Mouse (Mus musculus): Measurements from ENCODE around the gene Adamtsl5. TPM values are rescaled to one million over a fixed set of nuclear protein-coding genes. Genes with fewer than 3 reads are reported as not detected.

The Adamtsl5 gene
- polyA plus RNA-seq, 1 experiment from 2014 or later: 12.7 TPM

DNA sequence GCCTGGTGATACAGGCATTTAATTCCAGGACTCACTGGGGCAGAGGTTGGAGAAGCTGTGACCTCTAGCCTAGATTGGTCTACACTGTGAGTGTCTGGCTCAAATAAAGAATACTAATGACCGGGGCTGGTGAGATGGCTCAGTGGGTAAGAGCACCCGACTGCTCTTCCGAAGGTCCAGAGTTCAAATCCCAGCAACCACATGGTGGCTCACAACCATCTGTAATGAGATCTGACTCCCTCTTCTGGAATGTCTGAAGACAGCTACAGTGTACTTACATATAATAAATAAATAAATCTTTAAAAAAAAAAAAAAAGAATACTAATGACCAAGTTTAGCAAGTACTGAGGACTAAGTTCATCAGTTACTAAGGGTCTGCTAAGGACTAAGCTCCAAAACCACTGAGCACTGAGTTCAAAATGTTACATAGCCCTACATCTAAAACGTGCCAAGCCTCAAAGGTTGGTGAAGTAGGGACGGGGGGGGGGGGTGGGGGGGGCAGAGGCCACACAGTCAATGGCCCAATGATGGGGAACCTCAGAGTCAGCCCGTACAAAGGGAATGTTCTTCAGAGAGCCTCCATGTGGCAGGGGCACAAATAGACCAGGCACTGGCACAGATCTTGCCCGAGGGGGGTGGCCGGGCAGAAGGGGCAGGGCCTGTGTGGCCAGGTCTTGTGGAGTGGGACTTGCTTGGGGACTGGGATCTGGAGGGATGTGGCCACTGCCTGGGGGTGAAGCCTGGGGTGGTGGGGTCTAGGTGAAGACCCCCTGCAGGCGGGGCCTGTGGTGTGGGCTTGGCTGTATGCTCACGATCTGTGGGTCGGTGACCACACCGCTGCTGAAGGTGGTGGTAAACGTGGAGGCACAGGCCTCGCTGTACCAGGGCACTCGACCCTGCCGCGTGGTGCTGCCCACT is 23.8 kb downstream of the Adamtsl5 start:
- Histone ChIP-seq H3K9ac (no peak overlapping the region; the same call in 1 of the 2 replicates), H3K4me3 (no peak overlapping the region), H3K36me3 (no peaks in the 10 kb centered on the region), H3K27me3 (peaks cover 19% of the 10 kb centered on the region; the same call in 1 of the 2 replicates), H3K9me3 (replicated peaks) (no peaks in the 10 kb centered on the region), H3K4me2 (peak overlapping the region; percentile 98), H3K27ac (no peak overlapping the region), H3K4me1 (replicated peaks) (peaks cover 28% of the 10 kb centered on the region)
- no peak for ATAC-seq (replicated peaks; ENCODE audit: insufficient number of reproducible peaks, insufficient read depth, low FRiP score, low read depth)
- WGBS: 77% methylated on average over 17 of the region's 17 CpGs

DNA sequence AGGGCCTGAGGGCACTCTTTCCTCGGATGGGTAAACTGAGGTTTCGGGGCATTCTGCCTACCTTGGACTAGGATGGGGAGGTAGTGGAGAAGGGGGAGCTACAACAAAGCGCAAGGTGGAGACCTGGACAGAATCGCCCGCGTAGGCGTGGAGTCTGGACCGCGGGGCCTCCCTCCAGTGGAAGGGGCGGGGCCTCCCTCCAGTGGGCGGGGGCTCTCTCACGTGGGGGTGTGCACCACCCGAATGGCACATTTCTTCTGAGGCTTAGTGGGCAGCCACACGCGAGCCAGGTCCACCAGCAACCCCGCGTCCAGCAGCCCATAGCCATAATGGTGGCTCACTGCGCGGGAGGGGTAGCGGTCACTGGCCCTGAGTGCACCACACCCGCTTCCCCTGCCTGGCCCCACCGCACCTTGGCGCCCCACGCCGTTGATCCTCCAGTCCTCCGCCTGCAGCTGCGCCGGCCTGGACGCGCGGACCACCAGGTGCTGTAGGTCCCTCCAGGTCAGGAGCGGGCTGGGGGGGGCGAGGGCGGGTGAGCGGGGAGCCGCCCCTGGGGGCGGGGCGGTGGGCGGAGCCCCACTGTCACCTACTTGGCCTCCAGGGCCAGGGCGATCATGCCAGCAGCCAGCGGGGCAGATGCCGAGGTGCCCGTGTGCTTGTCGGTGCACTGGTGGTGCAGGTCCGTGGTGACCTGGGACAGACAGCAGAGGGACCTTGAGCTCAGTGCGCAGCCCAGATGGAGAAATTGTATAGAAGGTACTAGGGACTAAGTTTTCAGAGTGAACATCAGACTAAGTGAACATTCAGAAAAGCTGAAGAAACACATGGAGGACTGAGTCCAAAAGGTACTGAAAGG is 24.7 kb downstream of the Adamtsl5 start:
- ATAC-seq (replicated peaks; ENCODE audit: insufficient number of reproducible peaks, insufficient read depth, low FRiP score, low read depth): peak; percentile 48

DNA sequence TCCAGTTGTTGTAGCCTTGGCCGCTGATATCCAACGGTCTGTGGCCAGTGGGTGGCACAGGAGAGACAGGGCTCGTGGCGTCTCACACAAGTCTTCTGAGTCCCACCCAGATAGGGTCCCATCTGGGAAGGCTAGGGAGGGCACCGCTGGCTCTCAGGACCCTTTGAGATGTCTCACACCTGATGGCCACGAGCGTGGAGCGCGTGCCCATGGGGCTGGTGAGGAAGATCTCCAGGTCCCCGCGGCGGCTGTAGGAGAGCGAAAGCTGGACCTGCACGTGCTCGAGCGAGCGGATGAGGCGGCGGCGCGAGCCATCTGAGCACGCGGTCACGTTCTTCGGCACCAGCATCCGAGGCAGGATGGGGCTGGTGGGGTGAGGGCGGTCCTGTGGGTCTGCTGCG is 25.4 kb downstream of the Adamtsl5 start:
- ATAC-seq (replicated peaks; ENCODE audit: insufficient number of reproducible peaks, insufficient read depth, low FRiP score, low read depth): peak; percentile 3; the same call in 1 of the 2 replicates
- no peak overlapping the region for H3K27ac ChIP-seq
- H3K36me3 ChIP-seq: peaks cover 9% of the 10 kb centered on the region; the same call in 1 of the 2 replicates

More for the DNA sequence above, 24.7 kb downstream of the Adamtsl5 start:
- Histone ChIP-seq H3K9ac (peak overlapping the region; percentile 62), H3K4me2 (peak overlapping the region; percentile 98), H3K36me3 (peaks cover 3% of the 10 kb centered on the region; the same call in 1 of the 2 replicates), H3K4me3 (peak overlapping the region; percentile 64), H3K27ac (no peak overlapping the region), H3K4me1 (replicated peaks) (peaks cover 26% of the 10 kb centered on the region), H3K9me3 (replicated peaks) (no peaks in the 10 kb centered on the region), H3K27me3 (peaks cover 19% of the 10 kb centered on the region; the same call in 1 of the 2 replicates)
- WGBS: 1% methylated on average over 46 of the region's 46 CpGs

DNA sequence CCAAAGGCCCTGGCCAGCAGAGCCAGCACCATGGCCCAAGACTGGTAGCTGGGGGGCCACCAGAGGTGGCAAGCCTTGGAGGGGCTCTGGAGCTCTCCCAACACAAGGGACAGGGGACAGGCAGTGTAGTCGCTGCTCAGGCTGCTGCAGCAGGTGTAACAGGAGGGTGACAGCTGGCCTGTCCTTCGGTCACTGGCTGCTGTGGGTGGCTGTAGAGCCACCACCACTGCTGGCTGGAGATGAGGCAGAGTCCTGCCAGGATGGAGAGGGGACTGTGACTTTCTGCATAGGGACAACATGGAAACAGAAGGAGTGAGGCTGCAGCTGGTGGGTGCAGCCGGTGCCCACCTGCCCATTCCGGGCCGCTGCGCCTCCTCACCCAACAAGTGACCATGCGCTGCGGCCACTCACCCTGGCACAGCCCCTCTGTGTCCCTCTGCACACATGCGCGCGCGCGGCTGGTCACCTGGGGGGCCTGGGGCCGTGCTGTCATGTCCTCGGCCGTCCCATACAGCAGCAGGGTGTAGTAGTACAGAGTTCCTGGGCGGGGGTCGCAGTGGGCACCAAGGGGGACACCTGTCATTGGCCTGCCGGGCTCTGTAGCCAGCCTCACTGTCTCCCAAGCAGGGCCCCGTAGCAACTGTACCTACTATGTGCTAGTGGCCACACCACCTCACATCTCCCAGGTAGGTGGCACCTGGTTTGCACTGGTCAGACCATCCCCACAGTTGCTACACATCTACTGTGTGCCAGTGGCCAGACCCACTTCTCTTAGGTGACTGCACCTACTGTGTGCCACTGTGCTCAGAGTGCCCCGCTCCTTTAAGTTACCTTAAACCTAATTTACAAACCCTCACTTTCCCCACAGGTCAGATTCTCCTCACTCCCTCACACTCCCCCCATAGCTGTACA is 26.3 kb downstream of the Adamtsl5 start:
- peaks cover 35% of the 10 kb centered on the region for H3K4me1 ChIP-seq (replicated peaks)
- H3K27ac ChIP-seq: no peak overlapping the region
- H3K9ac ChIP-seq: no peak overlapping the region
- WGBS: 86% methylated on average over 21 of the region's 21 CpGs
- no peak overlapping the region for H3K4me2 ChIP-seq
- peaks cover 29% of the 10 kb centered on the region for H3K27me3 ChIP-seq
- ATAC-seq (replicated peaks; ENCODE audit: insufficient number of reproducible peaks, insufficient read depth, low FRiP score, low read depth): no peak
- H3K9me3 ChIP-seq (replicated peaks): no peaks in the 10 kb centered on the region
- peaks cover 12% of the 10 kb centered on the region; the same call in 1 of the 2 replicates for H3K36me3 ChIP-seq
- H3K4me3 ChIP-seq: no peak overlapping the region

More for the DNA sequence above, 25.4 kb downstream of the Adamtsl5 start:
- H3K4me3 ChIP-seq: peak overlapping the region; percentile 64
- peaks cover 26% of the 10 kb centered on the region for H3K4me1 ChIP-seq (replicated peaks)
- H3K27me3 ChIP-seq: peaks cover 20% of the 10 kb centered on the region
- H3K9me3 ChIP-seq (replicated peaks): no peaks in the 10 kb centered on the region
- H3K9ac ChIP-seq: peak overlapping the region; percentile 62
- peak overlapping the region; percentile 98 for H3K4me2 ChIP-seq
- 3% methylated on average over 28 of the region's 28 CpGs for WGBS

DNA sequence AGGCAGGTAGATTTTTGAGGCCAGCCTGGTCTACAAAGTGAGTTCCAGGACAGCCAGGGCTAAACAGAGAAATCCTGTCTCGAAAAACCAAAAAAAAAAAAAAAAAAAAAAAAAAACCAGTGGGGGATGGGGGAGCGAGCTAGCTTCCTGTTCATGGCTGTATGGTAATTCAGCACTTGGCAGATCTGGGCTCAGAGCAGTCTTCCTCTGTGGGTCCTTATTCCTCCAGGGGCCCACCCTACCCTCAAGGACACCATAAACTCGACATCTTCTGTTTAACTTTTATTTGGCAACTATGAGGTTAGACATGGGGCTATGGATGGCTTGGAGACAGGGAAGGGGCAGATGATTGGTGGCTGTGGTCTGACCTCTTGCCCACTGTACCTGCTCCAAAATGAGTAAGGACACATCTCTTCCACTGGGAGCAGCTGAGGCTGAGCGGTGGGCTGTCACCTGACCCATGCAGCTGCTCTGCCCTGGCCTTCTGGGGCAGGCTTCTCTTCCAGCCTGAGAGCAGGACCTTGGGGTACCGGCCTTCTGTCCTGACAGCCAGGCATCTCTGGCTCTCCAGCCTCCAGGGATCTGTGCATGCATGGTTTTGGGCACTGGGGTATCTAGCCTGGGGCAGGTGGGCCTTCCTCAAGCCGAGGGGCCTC is 27.1 kb downstream of the Adamtsl5 start:
- 69% methylated on average over 6 of the region's 6 CpGs for WGBS
- Histone ChIP-seq H3K27me3 (peaks cover 32% of the 10 kb centered on the region), H3K4me1 (replicated peaks) (peaks cover 43% of the 10 kb centered on the region), H3K9me3 (replicated peaks) (no peaks in the 10 kb centered on the region), H3K4me3 (no peak overlapping the region), H3K9ac (no peak overlapping the region), H3K36me3 (peaks cover 12% of the 10 kb centered on the region; the same call in 1 of the 2 replicates), H3K27ac (no peak overlapping the region), H3K4me2 (0 out of 2 replicates have a peak overlapping the region, but pooled peaks have one; percentile 87)
- ATAC-seq (replicated peaks; ENCODE audit: insufficient number of reproducible peaks, insufficient read depth, low FRiP score, low read depth): no peak

DNA sequence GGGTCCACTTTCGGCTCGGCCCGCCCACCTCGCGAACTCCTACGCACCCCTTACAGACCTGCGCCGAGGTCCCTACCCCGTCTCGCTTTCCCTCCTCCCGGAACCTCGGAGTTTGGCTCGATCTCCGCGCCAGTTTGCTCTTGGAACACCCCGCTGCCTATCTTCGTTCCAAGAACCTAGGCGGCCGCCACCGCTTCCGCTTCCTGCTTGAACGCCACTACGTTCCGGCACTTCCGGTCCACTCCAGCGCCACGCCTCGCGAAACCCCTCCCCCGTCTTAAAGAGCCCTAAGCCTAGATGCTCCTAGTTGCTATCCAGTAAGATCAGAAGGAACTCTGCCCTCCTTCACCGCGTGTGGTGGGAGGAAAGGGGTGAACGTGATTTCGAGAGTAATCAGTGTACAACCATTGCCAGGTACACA is 27.9 kb downstream of the Adamtsl5 start, which contains the start of gene 2310011J03Rik:
Gene 2310011J03Rik, minus strand, starts transcription at position 198 of the 421 bp plus-strand sequence.
- peak within 1 kb of the TSS; percentile 83 for H3K9ac ChIP-seq
- no peaks in the 10 kb centered on the region for H3K9me3 ChIP-seq (replicated peaks)
- peak within 1 kb of the TSS; percentile 87 for H3K4me2 ChIP-seq
- peak within 1 kb of the TSS; percentile 74 for H3K27ac ChIP-seq
- peaks cover 12% of the 10 kb centered on the region; the same call in 1 of the 2 replicates for H3K36me3 ChIP-seq
- WGBS: under 1% methylated on average over 34 of the region's 34 CpGs
- peak within 1 kb of the TSS; percentile 96 for H3K4me3 ChIP-seq
- peaks cover 33% of the 10 kb centered on the region for H3K27me3 ChIP-seq
- peaks cover 51% of the 10 kb centered on the region for H3K4me1 ChIP-seq (replicated peaks)
- peak; percentile 45; the same call in 1 of the 2 replicates for ATAC-seq (replicated peaks; ENCODE audit: insufficient number of reproducible peaks, insufficient read depth, low FRiP score, low read depth)

DNA sequence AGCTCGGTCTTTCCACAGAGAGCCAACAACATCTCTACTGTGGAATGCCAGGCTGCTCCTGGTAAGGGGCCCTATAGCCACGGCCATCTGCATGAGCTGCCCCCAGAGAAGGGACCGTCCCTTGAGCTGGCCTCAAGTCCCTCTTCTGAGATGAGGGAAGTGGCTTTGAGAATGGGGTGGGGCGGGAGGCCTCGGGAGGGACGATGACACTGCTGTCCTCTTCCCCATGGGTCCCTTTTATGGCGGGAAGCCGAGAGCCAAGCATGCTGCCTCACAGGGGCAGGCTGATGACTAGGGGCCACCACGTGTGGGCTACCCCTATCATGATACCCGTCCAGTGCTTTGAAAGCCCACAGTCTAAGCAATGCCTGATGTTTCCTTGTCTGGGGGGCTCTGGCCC is 31.2 kb downstream of the Adamtsl5 start:
- Histone ChIP-seq H3K27me3 (peaks cover 57% of the 10 kb centered on the region), H3K9me3 (replicated peaks) (no peaks in the 10 kb centered on the region), H3K9ac (no peak overlapping the region), H3K4me3 (no peak overlapping the region), H3K4me2 (peak overlapping the region; percentile 33; the same call in 1 of the 2 replicates), H3K36me3 (peaks cover 12% of the 10 kb centered on the region; the same call in 1 of the 2 replicates), H3K4me1 (replicated peaks) (peaks cover 60% of the 10 kb centered on the region), H3K27ac (no peak overlapping the region)
- 54% methylated on average over 10 of the region's 10 CpGs for WGBS
- ATAC-seq (replicated peaks; ENCODE audit: insufficient number of reproducible peaks, insufficient read depth, low FRiP score, low read depth): no peak

DNA sequence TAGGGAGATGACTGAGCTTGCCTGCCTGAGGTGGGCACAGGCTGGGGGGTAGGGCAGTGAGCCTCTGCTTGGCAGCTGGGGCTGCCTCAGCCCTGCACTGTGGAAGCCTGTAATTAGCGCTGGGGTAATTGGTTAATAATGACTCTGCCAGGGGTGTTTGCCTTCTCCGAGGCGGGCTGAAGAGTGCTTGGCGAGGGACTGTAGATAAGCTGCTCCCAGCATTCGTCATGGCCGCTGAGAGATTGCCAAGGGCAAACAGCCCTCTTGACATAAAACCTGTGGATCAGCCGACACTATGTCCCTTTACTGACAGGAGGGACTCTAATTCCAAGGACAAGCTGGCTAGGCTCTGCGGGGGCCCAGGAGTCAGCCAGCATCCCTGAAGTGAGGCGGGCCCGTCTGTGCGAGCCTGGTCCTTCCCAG is 31.8 kb downstream of the Adamtsl5 start:
- 18% methylated on average over 11 of the region's 11 CpGs for WGBS

DNA sequence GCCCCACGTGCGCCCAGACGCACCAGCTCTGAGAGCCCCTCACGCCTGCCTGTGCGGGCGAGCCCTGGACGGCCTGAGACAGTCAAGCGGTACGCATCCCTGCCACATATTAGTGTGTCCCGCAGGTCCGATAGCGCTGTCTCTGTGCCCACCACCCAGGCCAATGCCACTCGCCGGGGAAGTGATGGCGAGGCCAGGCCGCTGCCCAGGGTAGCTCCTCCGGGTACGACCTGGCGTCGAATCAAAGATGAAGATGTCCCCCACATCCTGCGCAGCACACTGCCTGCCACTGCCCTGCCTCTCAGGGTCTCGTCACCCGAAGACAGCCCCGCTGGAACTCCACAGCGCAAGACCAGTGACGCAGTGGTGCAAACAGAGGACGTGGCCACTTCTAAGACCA is 32.9 kb downstream of the Adamtsl5 start:
- no peak overlapping the region for H3K4me3 ChIP-seq
- H3K36me3 ChIP-seq: peaks cover 12% of the 10 kb centered on the region; the same call in 1 of the 2 replicates
- no peak overlapping the region for H3K27ac ChIP-seq
- H3K27me3 ChIP-seq: peaks cover 74% of the 10 kb centered on the region
- WGBS: 45% methylated on average over 27 of the region's 27 CpGs
- peaks cover 57% of the 10 kb centered on the region for H3K4me1 ChIP-seq (replicated peaks)
- no peaks in the 10 kb centered on the region for H3K9me3 ChIP-seq (replicated peaks)
- H3K4me2 ChIP-seq: no peak overlapping the region
- no peak overlapping the region for H3K9ac ChIP-seq
- ATAC-seq (replicated peaks; ENCODE audit: insufficient number of reproducible peaks, insufficient read depth, low FRiP score, low read depth): no peak

More for the DNA sequence above, 31.8 kb downstream of the Adamtsl5 start:
- Histone ChIP-seq H3K4me3 (no peak overlapping the region), H3K36me3 (peaks cover 12% of the 10 kb centered on the region; the same call in 1 of the 2 replicates), H3K9ac (no peak overlapping the region; the same call in 1 of the 2 replicates), H3K27me3 (peaks cover 64% of the 10 kb centered on the region), H3K9me3 (replicated peaks) (no peaks in the 10 kb centered on the region), H3K4me2 (peak overlapping the region; percentile 33), H3K27ac (peak overlapping the region; percentile 33; the same call in 1 of the 2 replicates), H3K4me1 (replicated peaks) (peaks cover 60% of the 10 kb centered on the region)
- ATAC-seq (replicated peaks; ENCODE audit: insufficient number of reproducible peaks, insufficient read depth, low FRiP score, low read depth): peak; percentile 19; the same call in 1 of the 2 replicates
